Mouse (Mus musculus): ENCODE results near the gene Sgms1. TPM values are rescaled to one million over a fixed set of nuclear protein-coding genes. Genes with fewer than 3 reads are reported as not detected.
"Not testable (repeated sequence)": the region's sequence is repeated elsewhere in the genome, so short reads cannot be mapped to it uniquely, and the experiment has no call there.

Sgms1 gene
- polyA plus RNA-seq, 1 experiment from 2014 or later: 31.4 TPM

GRCm38 (mm10) chr19:32087736-32088470 lies 301.6 kb downstream of the Sgms1 start:
- H3K9me3 ChIP-seq (ENCODE audit: control insufficient read depth, low read length): no peaks in the 10 kb centered on the region
- no peak for ATAC-seq (replicated peaks; ENCODE audit: low FRiP score)
- H3K9ac ChIP-seq (ENCODE audit: low read depth, low read length): no peak overlapping the region
- DNase-seq (ENCODE audit: low spot score): no peak
- H3K36me3 ChIP-seq (ENCODE audit: control insufficient read depth, insufficient read depth, low read length): no peaks in the 10 kb centered on the region
- no peaks in the 10 kb centered on the region for H3K4me1 ChIP-seq (replicated peaks; ENCODE audit: control insufficient read depth, insufficient read depth, low read length)
- no peaks in the 10 kb centered on the region for H3K27me3 ChIP-seq (replicated peaks; ENCODE audit: control insufficient read depth, insufficient read depth, low read length)
- no peak overlapping the region for H3K4me3 ChIP-seq (ENCODE audit: low read depth, low read length)
- no peak overlapping the region for H3K27ac ChIP-seq (ENCODE audit: low read depth, low read length)
- WGBS: 72% methylated on average over 6 of the region's 6 CpGs
- no peak overlapping the region for H3K4me2 ChIP-seq

- H3K4me1 ChIP-seq (replicated peaks; ENCODE audit: control insufficient read depth, insufficient read depth, low read length); H3K9me3 ChIP-seq (ENCODE audit: control insufficient read depth, low read length); H3K4me2 ChIP-seq; H3K27me3 ChIP-seq (replicated peaks; ENCODE audit: control insufficient read depth, insufficient read depth, low read length); H3K9ac ChIP-seq (ENCODE audit: low read depth, low read length); H3K36me3 ChIP-seq (ENCODE audit: control insufficient read depth, insufficient read depth, low read length); H3K27ac ChIP-seq (ENCODE audit: low read depth, low read length); ATAC-seq (replicated peaks; ENCODE audit: low FRiP score); H3K4me3 ChIP-seq (ENCODE audit: low read depth, low read length); DNase-seq (ENCODE audit: low spot score): not testable (repeated sequence)
- WGBS: 61% methylated on average over 1 of the region's 1 CpGs
Observed at GRCm38 (mm10) chr19:32084813-32085212, 304.7 kb downstream of the Sgms1 start.

Other genes with a start within 250 kb of the Sgms1 start
- gene Rpl9-ps6, start 76.9 kb upstream of the Sgms1 start, polyA plus RNA-seq (2014; fragmentation: Nextera tagmentation; extraction: Ambion mirVana): 144 and 148 TPM in 2 replicates
- 137 and 153 TPM in 2 replicates for gene Minpp1, start 96.1 kb upstream of the Sgms1 start, polyA plus RNA-seq (2014; fragmentation: Nextera tagmentation; extraction: Ambion mirVana)
- 3.4 and 3.5 TPM in 2 replicates for gene Papss2, start 206.1 kb upstream of the Sgms1 start, polyA plus RNA-seq (2014; fragmentation: Nextera tagmentation; extraction: Ambion mirVana)

Data from liver, embryonic 11.5 days (tissue).